Mouse (Mus musculus) heart, adult 2 months (tissue): ENCODE measurements around the gene Gm136. TPM values are rescaled to one million over a fixed set of nuclear protein-coding genes. Genes with fewer than 3 reads are reported as not detected.

ENCODE experiments used
- DNase-seq, 2 experiments: peaks; one replicate each; pipeline ENCODE4 v3.0.0; 2021
- H3K27ac ChIP-seq: fragments of 200-600 bp; 2 replicates; pipeline ENCODE4 v1.8.1; 2022
- H3K27me3 ChIP-seq: fragments of 200-500 bp; 2 replicates; pipeline ENCODE4 v1.6.1; 2012; ENCODE audit warnings: mild to moderate bottlenecking, low read length, inconsistent platforms, mixed read lengths; ENCODE audit not compliant: control insufficient read depth, insufficient read depth
- H3K36me3 ChIP-seq: fragments of 200-500 bp; 2 replicates; pipeline ENCODE4 v1.6.1; 2012; ENCODE audit warnings: low read length, inconsistent platforms; ENCODE audit not compliant: control insufficient read depth, insufficient read depth
- H3K4me1 ChIP-seq: fragments of 200-500 bp; 2 replicates; pipeline ENCODE4 v1.6.1; 2011; ENCODE audit warnings: low read length; ENCODE audit not compliant: control insufficient read depth, insufficient read depth
- H3K4me3 ChIP-seq: fragments of 200-600 bp; 2 replicates; pipeline ENCODE4 v1.8.1; 2022
- H3K79me2 ChIP-seq: fragments of 200-500 bp; replicated peaks from 2 replicates; pipeline ENCODE4 v1.6.1; 2012; ENCODE audit warnings: mild to moderate bottlenecking, inconsistent platforms, low read length, moderate library complexity, mixed read lengths; ENCODE audit not compliant: control insufficient read depth, insufficient read depth
- H3K9ac ChIP-seq: fragments of 200-500 bp; 2 replicates; pipeline ENCODE4 v1.6.1; 2012; ENCODE audit warnings: low read depth, mild to moderate bottlenecking, control low read depth, inconsistent platforms, low read length, mixed read lengths
- CTCF ChIP-seq: fragments of 200-600 bp; IDR thresholded peaks from 2 replicates; pipeline ENCODE4 v1.8.1; 2022; ENCODE audit warnings: antibody characterized with exemption, mild to moderate bottlenecking, moderate library complexity
- EP300 ChIP-seq: fragments of 200-500 bp; IDR thresholded peaks from 2 replicates; pipeline ENCODE4 v1.6.1; 2011; ENCODE audit warnings: low read depth, low read length, control low read depth; ENCODE audit not compliant: insufficient read depth
- POLR2A ChIP-seq: fragments of 200-500 bp; IDR thresholded peaks from 2 replicates; pipeline ENCODE4 v1.6.1; 2011; ENCODE audit warnings: mild to moderate bottlenecking, low read depth, low read length, control low read depth; ENCODE audit not compliant: insufficient read depth
- WGBS: fragments of 180-500 bp; shearing (Covaris S2); methylation state at CpG from one replicate; pipeline ENCODE4 v1.1.7; 2018; 5-methylcytosine and 5-hydroxymethylcytosine counted together
- intact Hi-C: fragments of 180-260 bp; cut with DNase I; formaldehyde crosslinking; loops from one replicate; pipeline ENCODE4 v1.15.1; 2025
- polyA plus RNA-seq: library from polyadenylated mRNA; depleted of rRNA; stranded (reverse); fragments of >200 nt; gene quantifications from 2 replicates; pipeline ENCODE4 v1.2.3, GENCODE M21; 2012
- total RNA-seq, 2 experiments: library from RNA; stranded (reverse); gene quantifications; 2 replicates each; pipeline ENCODE4 v1.2.3; 2021

Gene Gm136
- total and polyA plus RNA-seq, 3 experiments = not detected

DNA sequence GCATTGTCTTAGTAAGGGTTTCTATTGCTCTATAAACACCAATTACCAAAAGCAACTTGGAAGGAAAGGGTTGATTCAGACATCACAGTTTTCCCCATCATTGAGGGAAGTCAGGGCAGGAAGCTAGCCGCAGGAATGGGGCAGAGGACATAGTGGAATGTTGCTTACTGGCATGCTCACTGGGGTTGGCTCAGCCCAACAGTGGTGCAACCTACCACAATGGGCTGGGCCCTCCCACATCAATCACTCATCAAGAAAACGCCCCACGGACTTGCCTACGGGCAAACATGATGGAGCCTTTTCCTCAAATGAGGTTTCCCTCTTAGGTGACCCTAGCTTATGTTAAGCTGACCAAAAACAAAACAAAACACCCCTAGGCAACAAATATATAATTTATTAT, 32.9 kb downstream of the Gm136 start:
- TF ChIP-seq EP300 (no peak), CTCF (no peak), POLR2A (no peak)
- Histone ChIP-seq H3K79me2 (no peaks in the 10 kb centered on the region), H3K27ac (no peak overlapping the region), H3K36me3 (no peaks in the 10 kb centered on the region), H3K4me1 (no peaks in the 10 kb centered on the region), H3K4me3 (no peak overlapping the region), H3K9ac (no peak overlapping the region), H3K27me3 (no peaks in the 10 kb centered on the region)
- intact Hi-C loops = no loop called here
- WGBS = 57% methylated on average over 4 of the region's 4 CpGs
- DNase-seq = no peak

DNA sequence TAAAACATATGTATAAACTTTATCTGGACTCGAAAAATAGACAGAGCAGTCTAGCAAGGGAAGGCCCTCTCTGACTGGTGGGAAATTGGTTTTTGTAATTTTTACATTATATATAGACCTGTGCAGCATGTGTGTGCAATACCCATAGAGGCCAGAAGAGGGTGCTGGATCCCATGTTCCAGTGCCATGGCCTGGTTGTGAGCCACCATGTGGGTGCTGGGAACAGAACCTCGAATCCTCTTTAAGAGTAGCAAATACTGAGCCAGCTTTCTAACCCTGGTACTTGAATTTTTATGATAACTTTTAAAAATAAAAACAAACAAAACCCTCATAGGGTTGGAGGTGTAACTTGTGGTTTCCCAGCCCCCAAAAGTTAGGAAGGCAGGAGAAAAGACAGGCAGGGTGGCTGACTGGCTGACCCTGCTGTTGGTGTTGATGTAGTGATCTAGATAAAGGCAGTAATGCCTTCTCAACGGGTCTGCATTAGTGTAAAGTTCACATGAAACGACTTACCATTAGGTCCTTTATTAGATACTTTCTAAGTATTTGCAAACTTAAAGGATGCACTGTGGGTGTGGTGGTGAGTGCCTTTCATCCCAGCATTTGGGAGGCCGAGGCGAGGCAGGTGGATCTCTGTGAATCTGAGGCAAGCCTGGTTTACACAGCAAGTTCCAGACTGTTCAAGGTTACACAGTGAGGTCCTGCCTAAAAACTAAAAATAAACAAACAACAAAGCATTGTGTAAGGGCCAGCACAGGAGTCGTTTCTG, 35.8 kb downstream of the Gm136 start:
- H3K79me2 ChIP-seq = no peaks in the 10 kb centered on the region
- H3K4me3 ChIP-seq = no peak overlapping the region
- H3K27me3 ChIP-seq = no peaks in the 10 kb centered on the region
- H3K27ac ChIP-seq = no peak overlapping the region
- no peaks in the 10 kb centered on the region for H3K36me3 ChIP-seq
- 87% methylated on average over 7 of the region's 7 CpGs for WGBS
- no peak for DNase-seq
- no peaks in the 10 kb centered on the region for H3K4me1 ChIP-seq
- no peak overlapping the region for H3K9ac ChIP-seq
- no peak for TF ChIP-seq POLR2A
- no peak for TF ChIP-seq CTCF
- no peak for TF ChIP-seq EP300
- intact Hi-C loops = no loop called here

DNA sequence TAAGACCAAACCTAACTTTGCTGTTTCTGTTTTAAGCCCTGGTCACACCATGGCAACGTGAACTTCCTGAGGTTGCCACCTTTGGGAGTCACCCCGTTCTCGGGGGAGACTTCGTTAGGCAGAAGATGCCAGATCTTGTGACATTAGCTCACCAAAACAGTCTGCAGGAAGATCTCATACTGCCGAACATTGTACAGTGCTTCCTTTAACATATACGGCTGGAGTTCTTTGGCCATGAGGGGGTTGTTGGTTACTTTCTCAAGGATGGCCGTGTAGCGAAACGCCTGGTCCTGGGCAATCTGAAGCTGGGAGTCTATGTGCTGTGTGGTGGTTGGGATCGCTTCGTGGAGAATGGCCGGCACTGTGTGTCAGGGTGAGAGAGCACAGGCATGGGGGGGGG, 36.6 kb downstream of the Gm136 start:
- H3K79me2 ChIP-seq = no peaks in the 10 kb centered on the region
- TF ChIP-seq EP300 (no peak), CTCF (no peak), POLR2A (no peak)
- H3K27ac ChIP-seq = no peak overlapping the region
- H3K4me1 ChIP-seq = no peaks in the 10 kb centered on the region
- H3K4me3 ChIP-seq = no peak overlapping the region
- H3K27me3 ChIP-seq = no peaks in the 10 kb centered on the region
- no peak overlapping the region for H3K9ac ChIP-seq
- WGBS = 95% methylated on average over 12 of the region's 12 CpGs
- no peaks in the 10 kb centered on the region for H3K36me3 ChIP-seq
- no peak for DNase-seq
- intact Hi-C loops = no loop called here

DNA sequence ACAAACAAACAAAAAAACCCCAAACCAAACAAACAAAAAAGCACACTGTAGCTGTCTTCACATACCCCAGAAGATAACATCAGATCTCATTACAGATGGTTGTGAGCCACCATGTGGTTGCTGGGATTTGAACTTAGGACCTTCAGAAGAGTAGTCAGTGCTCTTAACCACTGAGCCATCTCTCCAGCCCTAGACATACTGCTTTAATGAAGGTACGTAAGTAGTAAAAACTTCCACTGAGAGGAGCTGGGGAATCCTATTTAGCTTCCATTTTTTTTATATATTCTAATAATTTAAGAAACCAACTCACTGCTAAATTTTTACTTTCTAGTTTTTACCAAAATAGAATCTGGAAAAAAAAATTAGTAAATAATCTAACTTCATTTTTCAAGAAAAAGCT, 41.0 kb downstream of the Gm136 start:
- intact Hi-C loops = no loop called here
- no peak overlapping the region for H3K9ac ChIP-seq
- H3K79me2 ChIP-seq = no peaks in the 10 kb centered on the region
- H3K4me1 ChIP-seq = no peaks in the 10 kb centered on the region
- H3K27ac ChIP-seq = no peak overlapping the region
- no peaks in the 10 kb centered on the region for H3K27me3 ChIP-seq
- no peak overlapping the region for H3K4me3 ChIP-seq
- no peaks in the 10 kb centered on the region for H3K36me3 ChIP-seq
- no peak for DNase-seq
- TF ChIP-seq POLR2A (no peak), EP300 (no peak), CTCF (no peak)
- 90% methylated on average over 1 of the region's 1 CpGs for WGBS

DNA sequence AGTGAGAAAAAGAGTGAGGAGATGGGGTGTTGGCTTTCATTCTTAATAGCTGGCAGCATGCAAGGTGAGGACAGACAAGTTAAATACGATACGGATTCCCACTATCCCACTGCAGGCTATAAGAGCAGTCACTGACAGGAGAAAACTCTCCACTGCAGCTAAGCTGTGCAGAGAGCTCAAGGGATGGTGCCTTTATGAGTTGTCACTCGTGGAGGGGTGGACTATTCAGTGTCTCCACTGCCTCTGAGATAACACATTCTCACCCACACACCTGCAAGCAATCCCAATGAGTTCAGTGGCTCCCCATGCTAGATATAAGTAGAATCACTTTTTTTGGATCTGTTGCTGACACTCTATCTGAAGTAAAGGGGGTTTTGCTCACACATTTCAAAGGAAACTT, 47.9 kb downstream of the Gm136 start:
- no peaks in the 10 kb centered on the region for H3K79me2 ChIP-seq
- no peaks in the 10 kb centered on the region for H3K4me1 ChIP-seq
- H3K9ac ChIP-seq = no peak overlapping the region
- 57% methylated on average over 3 of the region's 3 CpGs for WGBS
- intact Hi-C loops = no loop called here
- H3K36me3 ChIP-seq = no peaks in the 10 kb centered on the region
- no peaks in the 10 kb centered on the region; the same call in 1 of the 2 replicates for H3K27me3 ChIP-seq
- no peak overlapping the region for H3K27ac ChIP-seq
- TF ChIP-seq CTCF = no peak
- no peak for TF ChIP-seq POLR2A
- TF ChIP-seq EP300 = no peak
- H3K4me3 ChIP-seq = no peak overlapping the region
- DNase-seq = no peak

DNA sequence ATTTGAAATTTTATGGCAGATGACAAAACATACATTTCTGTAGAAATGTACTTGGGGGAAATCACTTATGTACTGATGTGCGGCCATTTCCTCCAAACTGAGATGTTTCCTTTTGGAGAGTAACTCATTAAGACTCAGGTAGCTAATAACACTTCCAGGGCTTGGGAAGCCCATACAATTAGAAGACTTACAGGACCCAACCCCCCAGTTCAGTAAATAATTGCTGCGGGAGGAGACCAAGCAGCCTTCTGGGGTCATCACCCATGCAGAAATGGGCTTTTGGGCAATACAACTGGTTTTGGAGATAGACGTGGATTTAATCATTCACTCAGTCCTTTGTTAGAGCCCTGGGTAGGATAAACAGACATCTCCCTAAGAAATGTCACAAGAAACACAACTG, 48.8 kb downstream of the Gm136 start:
- Histone ChIP-seq H3K79me2 (no peaks in the 10 kb centered on the region), H3K27ac (no peak overlapping the region), H3K36me3 (no peaks in the 10 kb centered on the region), H3K4me1 (no peaks in the 10 kb centered on the region), H3K4me3 (no peak overlapping the region), H3K9ac (no peak overlapping the region), H3K27me3 (no peaks in the 10 kb centered on the region; the same call in 1 of the 2 replicates)
- intact Hi-C loops = no loop called here
- DNase-seq = no peak
- TF ChIP-seq POLR2A (no peak), CTCF (no peak), EP300 (no peak)
- WGBS = 78% methylated on average over 3 of the region's 3 CpGs
